Mouse (Mus musculus) embryonic facial prominence, embryonic 12.5 days (tissue): ENCODE results near the gene A3galt2. TPM values are rescaled to one million over a fixed set of nuclear protein-coding genes. Genes with fewer than 3 reads are reported as not detected.

Experiments used
- ATAC-seq: fragments of 200-750 bp; cut with Nextera tagmentation; 2 replicates; pipeline ENCODE4 v1.8.0; 2017; ENCODE audit not compliant: insufficient number of reproducible peaks, insufficient read depth, low FRiP score, low TSS enrichment
- H3K27ac ChIP-seq: fragments of 300-500 bp; sonication (generic); 2 replicates; pipeline ENCODE4 v1.5.1; 2016; ENCODE audit warnings: mild to moderate bottlenecking
- H3K27me3 ChIP-seq: fragments of 300-500 bp; sonication (generic); 2 replicates; pipeline ENCODE4 v1.6.1; 2016; ENCODE audit warnings: mild to moderate bottlenecking, moderate library complexity
- H3K36me3 ChIP-seq: fragments of 300-500 bp; sonication (generic); 2 replicates; pipeline ENCODE4 v1.6.1; 2016; ENCODE audit warnings: mild to moderate bottlenecking
- H3K4me1 ChIP-seq: fragments of 300-500 bp; sonication (generic); 2 replicates; pipeline ENCODE4 v1.6.1; 2016
- H3K4me2 ChIP-seq: fragments of 300-500 bp; sonication (generic); replicated peaks from 2 replicates; pipeline ENCODE4 v1.6.1; 2016; ENCODE audit warnings: mild to moderate bottlenecking, moderate library complexity
- H3K4me3 ChIP-seq: fragments of 300-500 bp; sonication (generic); 2 replicates; pipeline ENCODE4 v1.5.1; 2016; ENCODE audit warnings: mild to moderate bottlenecking
- H3K9ac ChIP-seq: fragments of 300-500 bp; sonication (generic); 2 replicates; pipeline ENCODE4 v1.6.1; 2016; ENCODE audit warnings: mild to moderate bottlenecking, moderate library complexity
- H3K9me3 ChIP-seq: fragments of 300-500 bp; sonication (generic); 2 replicates; pipeline ENCODE4 v1.6.1; 2016; ENCODE audit warnings: mild to moderate bottlenecking, moderate library complexity
- WGBS: fragments of 180-500 bp; shearing (Covaris S2); methylation state at CpG from one replicate; pipeline ENCODE4 v1.1.7; 2016; 5-methylcytosine and 5-hydroxymethylcytosine counted together
- polyA plus RNA-seq: library from polyadenylated mRNA; unstranded; fragments of >200 nt; fragmentation: Nextera tagmentation; extraction: Ambion mirVana; gene quantifications from 2 replicates; pipeline ENCODE4 v1.2.1, GENCODE M21; 2016

Gene A3galt2
- polyA plus RNA-seq, 1 experiment from 2014 or later: 0.18 TPM

GRCm38 (mm10) chr4:128715241-128716204 is 39.6 kb upstream of the A3galt2 start:
- no peaks in the 10 kb centered on the region for H3K27me3 ChIP-seq
- no peaks in the 10 kb centered on the region for H3K36me3 ChIP-seq
- 7% methylated on average over 14 of the region's 14 CpGs for WGBS
- H3K9me3 ChIP-seq: no peaks in the 10 kb centered on the region
- 0 out of 2 replicates have a peak overlapping the region, but pooled peaks have one; percentile 2 for H3K4me3 ChIP-seq
- ATAC-seq: peak; percentile 72
- peak overlapping the region; percentile 41 for H3K4me2 ChIP-seq
- H3K4me1 ChIP-seq: peaks cover 54% of the 10 kb centered on the region
- H3K9ac ChIP-seq: 0 out of 2 replicates have a peak overlapping the region, but pooled peaks have one; percentile 4
- H3K27ac ChIP-seq: peak overlapping the region; percentile 87

- Histone ChIP-seq H3K27me3 (no peaks in the 10 kb centered on the region), H3K9me3 (no peaks in the 10 kb centered on the region), H3K4me2 (peak overlapping the region; percentile 41), H3K36me3 (no peaks in the 10 kb centered on the region), H3K27ac (peak overlapping the region; percentile 87), H3K9ac (0 out of 2 replicates have a peak overlapping the region, but pooled peaks have one; percentile 16), H3K4me3 (0 out of 2 replicates have a peak overlapping the region, but pooled peaks have one; percentile 2), H3K4me1 (peaks cover 57% of the 10 kb centered on the region)
- ATAC-seq: no peak
- WGBS: 4% methylated on average over 4 of the region's 4 CpGs
These were observed 38.9 kb upstream of the A3galt2 start for GRCm38 (mm10) chr4:128716279-128716678.

GRCm38 (mm10) chr4:128716731-128717130 is 38.4 kb upstream of the A3galt2 start:
- 47% methylated on average over 9 of the region's 9 CpGs for WGBS
- no peak for ATAC-seq
- H3K27ac ChIP-seq: peak overlapping the region; percentile 87
- no peak overlapping the region for H3K4me3 ChIP-seq
- no peaks in the 10 kb centered on the region for H3K36me3 ChIP-seq
- no peaks in the 10 kb centered on the region for H3K9me3 ChIP-seq
- H3K9ac ChIP-seq: no peak overlapping the region; the same call in 1 of the 2 replicates
- peaks cover 59% of the 10 kb centered on the region for H3K4me1 ChIP-seq
- H3K27me3 ChIP-seq: no peaks in the 10 kb centered on the region
- no peak overlapping the region for H3K4me2 ChIP-seq

- Histone ChIP-seq H3K36me3 (0 out of 2 replicates have a peak, but pooled peaks cover 4% of the 10 kb centered on the region), H3K4me3 (no peak overlapping the region), H3K9ac (no peak overlapping the region), H3K9me3 (no peaks in the 10 kb centered on the region), H3K4me1 (peaks cover 40% of the 10 kb centered on the region), H3K27me3 (no peaks in the 10 kb centered on the region), H3K4me2 (no peak overlapping the region), H3K27ac (no peak overlapping the region)
- 31% methylated on average over 5 of the region's 5 CpGs for WGBS
- ATAC-seq: no peak
These were observed 35.1 kb upstream of the A3galt2 start for GRCm38 (mm10) chr4:128720110-128720509.

GRCm38 (mm10) chr4:128721061-128721648 is 34.0 kb upstream of the A3galt2 start:
- no peak for ATAC-seq
- 0 out of 2 replicates have a peak, but pooled peaks cover 4% of the 10 kb centered on the region for H3K36me3 ChIP-seq
- 0 out of 2 replicates have a peak overlapping the region, but pooled peaks have one; percentile 8 for H3K27ac ChIP-seq
- 64% methylated on average over 9 of the region's 9 CpGs for WGBS
- no peak overlapping the region for H3K4me2 ChIP-seq
- H3K27me3 ChIP-seq: no peaks in the 10 kb centered on the region
- H3K4me3 ChIP-seq: no peak overlapping the region
- no peaks in the 10 kb centered on the region for H3K9me3 ChIP-seq
- H3K4me1 ChIP-seq: peaks cover 30% of the 10 kb centered on the region
- H3K9ac ChIP-seq: no peak overlapping the region

GRCm38 (mm10) chr4:128721761-128722160 is 33.4 kb upstream of the A3galt2 start:
- ATAC-seq: no peak
- Histone ChIP-seq H3K4me1 (peaks cover 28% of the 10 kb centered on the region), H3K27ac (no peak overlapping the region)

GRCm38 (mm10) chr4:128722932-128723331 is 32.2 kb upstream of the A3galt2 start:
- no peak for ATAC-seq
- Histone ChIP-seq H3K27ac (no peak overlapping the region), H3K4me1 (peaks cover 27% of the 10 kb centered on the region)

More at GRCm38 (mm10) chr4:128721761-128722160, 33.4 kb upstream of the A3galt2 start:
- no peaks in the 10 kb centered on the region for H3K27me3 ChIP-seq
- no peak overlapping the region for H3K4me3 ChIP-seq
- 75% methylated on average over 4 of the region's 4 CpGs for WGBS
- H3K36me3 ChIP-seq: 0 out of 2 replicates have a peak, but pooled peaks cover 4% of the 10 kb centered on the region
- no peak overlapping the region for H3K4me2 ChIP-seq
- H3K9ac ChIP-seq: no peak overlapping the region
- no peaks in the 10 kb centered on the region for H3K9me3 ChIP-seq

GRCm38 (mm10) chr4:128723431-128723830 is 31.7 kb upstream of the A3galt2 start:
- no peak overlapping the region for H3K4me2 ChIP-seq
- H3K9ac ChIP-seq: no peak overlapping the region
- 0 out of 2 replicates have a peak, but pooled peaks cover 4% of the 10 kb centered on the region for H3K36me3 ChIP-seq
- no peak overlapping the region for H3K4me3 ChIP-seq
- H3K9me3 ChIP-seq: no peaks in the 10 kb centered on the region
- H3K4me1 ChIP-seq: peaks cover 27% of the 10 kb centered on the region
- H3K27ac ChIP-seq: no peak overlapping the region
- no peak for ATAC-seq
- H3K27me3 ChIP-seq: no peaks in the 10 kb centered on the region
- 84% methylated on average over 13 of the region's 13 CpGs for WGBS

More at GRCm38 (mm10) chr4:128722932-128723331, 32.2 kb upstream of the A3galt2 start:
- no peaks in the 10 kb centered on the region for H3K27me3 ChIP-seq
- WGBS: 78% methylated on average over 8 of the region's 8 CpGs
- H3K4me2 ChIP-seq: no peak overlapping the region
- no peak overlapping the region for H3K4me3 ChIP-seq
- H3K36me3 ChIP-seq: 0 out of 2 replicates have a peak, but pooled peaks cover 4% of the 10 kb centered on the region
- no peak overlapping the region for H3K9ac ChIP-seq
- H3K9me3 ChIP-seq: no peaks in the 10 kb centered on the region

GRCm38 (mm10) chr4:128724059-128724458 is 31.1 kb upstream of the A3galt2 start:
- H3K4me1 ChIP-seq: peaks cover 33% of the 10 kb centered on the region

GRCm38 (mm10) chr4:128727019-128727720 is 28.0 kb upstream of the A3galt2 start:
- Histone ChIP-seq H3K9ac (peak overlapping the region; percentile 100), H3K27me3 (no peaks in the 10 kb centered on the region), H3K36me3 (0 out of 2 replicates have a peak, but pooled peaks cover 19% of the 10 kb centered on the region), H3K9me3 (no peaks in the 10 kb centered on the region), H3K4me1 (peaks cover 41% of the 10 kb centered on the region), H3K27ac (peak overlapping the region; percentile 96), H3K4me3 (peak overlapping the region; percentile 91), H3K4me2 (peak overlapping the region; percentile 91)
- WGBS: 5% methylated on average over 34 of the region's 68 CpGs
- ATAC-seq: peak; percentile 90

More at GRCm38 (mm10) chr4:128724059-128724458, 31.1 kb upstream of the A3galt2 start:
- Histone ChIP-seq H3K9ac (no peak overlapping the region), H3K9me3 (no peaks in the 10 kb centered on the region), H3K36me3 (0 out of 2 replicates have a peak, but pooled peaks cover 4% of the 10 kb centered on the region), H3K27ac (no peak overlapping the region), H3K27me3 (no peaks in the 10 kb centered on the region), H3K4me3 (no peak overlapping the region), H3K4me2 (no peak overlapping the region)
- ATAC-seq: no peak
- 55% methylated on average over 7 of the region's 7 CpGs for WGBS
